Mouse (Mus musculus) E14TG2a.4 (cell line): ENCODE results near the gene Akap3.

Source experiments
- H3K27me3 ChIP-seq: 2 replicates; pipeline ENCODE4 v1.6.1; 2014; ENCODE audit warnings: low read length, control low read depth; ENCODE audit not compliant: insufficient read depth
- H3K36me3 ChIP-seq: 2 replicates; pipeline ENCODE4 v1.6.1; 2014; ENCODE audit warnings: low read length, control low read depth; ENCODE audit not compliant: insufficient read depth
- H3K4me1 ChIP-seq: replicated peaks from 2 replicates; pipeline ENCODE4 v1.6.1; 2014; ENCODE audit warnings: low read depth, low read length, control low read depth
- H3K4me3 ChIP-seq: replicated peaks from 2 replicates; pipeline ENCODE4 v1.5.1; 2014; ENCODE audit warnings: mild to moderate bottlenecking, low read length
- H3K9me3 ChIP-seq: 2 replicates; pipeline ENCODE4 v1.6.1; 2014; ENCODE audit warnings: low read length, control low read depth
- CTCF ChIP-seq: conservative IDR thresholded peaks from 2 replicates; pipeline ENCODE4 v1.5.1; 2014; ENCODE audit warnings: low read length
- NANOG ChIP-seq: IDR thresholded peaks from 2 replicates; pipeline ENCODE4 v1.6.1; 2014; ENCODE audit warnings: borderline replicate concordance, low read length, mixed read lengths
- POU5F1 ChIP-seq: IDR thresholded peaks from 2 replicates; pipeline ENCODE4 v1.6.1; 2014; ENCODE audit warnings: low read length, borderline replicate concordance

The Akap3 gene

DNA sequence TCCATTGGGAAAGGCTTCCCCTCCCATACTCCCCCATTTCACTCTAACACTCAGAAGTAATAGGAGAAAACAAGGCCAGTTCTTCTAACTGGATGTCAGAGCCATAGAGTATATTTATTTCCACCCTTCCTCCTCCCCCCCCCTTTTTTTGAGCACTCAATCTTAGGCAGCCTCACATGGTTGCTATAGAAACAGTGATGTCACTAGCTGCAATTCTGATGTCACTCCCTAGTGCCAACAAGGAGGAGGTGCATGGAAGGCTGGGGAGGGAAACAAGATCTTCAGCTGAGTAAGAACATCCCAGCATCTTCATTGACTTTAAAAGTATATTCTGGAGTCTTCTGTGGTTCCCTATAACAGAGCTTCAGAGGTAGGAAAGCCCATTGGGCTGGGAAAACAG is at the start of gene Akap3:
Gene Akap3 (plus strand): TSS at position 218 of the 400 bp plus-strand sequence.
- Histone ChIP-seq H3K27me3 (no peaks in the 10 kb centered on the region), H3K4me3 (no peak within 1 kb of the TSS), H3K36me3 (no peaks in the 10 kb centered on the region), H3K9me3 (no peaks in the 10 kb centered on the region), H3K4me1 (peaks cover 11% of the 10 kb centered on the region)
- TF ChIP-seq CTCF (no peak), NANOG (no peak), POU5F1 (no peak)

DNA sequence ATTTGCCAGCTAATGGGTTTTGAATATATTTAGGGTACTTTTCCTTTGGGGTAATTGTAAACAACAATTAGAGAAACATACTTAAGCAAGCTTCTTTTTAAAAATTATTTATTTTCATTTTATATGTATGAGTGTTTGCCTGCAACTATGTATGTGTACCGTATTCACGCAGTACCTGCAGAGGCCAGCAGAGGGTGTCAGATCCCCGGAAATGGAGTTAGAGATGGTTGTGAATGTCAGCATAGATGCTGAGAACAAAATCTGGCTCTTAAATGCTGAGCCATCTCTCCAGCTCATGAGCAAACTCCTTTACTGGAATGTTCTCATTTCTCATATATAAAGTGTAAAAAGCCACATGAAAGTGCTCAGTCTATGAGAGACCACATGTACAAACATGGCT is 46.1 kb upstream of the Akap3 start:
- Histone ChIP-seq H3K4me3 (no peak overlapping the region), H3K27me3 (no peaks in the 10 kb centered on the region), H3K4me1 (peaks cover 41% of the 10 kb centered on the region), H3K9me3 (no peaks in the 10 kb centered on the region), H3K36me3 (no peaks in the 10 kb centered on the region)
- TF ChIP-seq POU5F1 (no peak), NANOG (no peak), CTCF (peak; percentile 77)

DNA sequence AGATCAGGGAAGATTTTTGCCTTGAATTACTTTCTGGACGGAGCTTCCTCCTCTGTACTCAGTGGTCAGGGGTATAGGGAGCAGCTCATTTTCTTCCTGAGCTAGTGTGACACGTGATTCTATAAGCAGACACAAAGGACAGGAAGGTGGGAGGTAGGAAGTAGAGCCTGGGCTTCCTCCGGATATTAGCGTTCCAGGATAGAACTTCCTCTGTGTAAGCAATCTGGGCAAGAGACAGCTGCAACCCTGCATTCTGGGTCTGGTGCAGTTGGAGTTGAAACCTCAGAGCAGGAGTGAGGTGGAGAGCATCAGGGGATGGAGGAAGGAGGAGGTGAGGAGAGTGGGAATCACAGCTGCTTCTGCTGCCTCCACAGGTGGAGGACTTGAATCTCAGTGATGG is 44.8 kb upstream of the Akap3 start:
- no peaks in the 10 kb centered on the region for H3K36me3 ChIP-seq
- H3K4me3 ChIP-seq: peak overlapping the region; percentile 37
- no peaks in the 10 kb centered on the region for H3K27me3 ChIP-seq
- H3K4me1 ChIP-seq: peaks cover 33% of the 10 kb centered on the region
- H3K9me3 ChIP-seq: no peaks in the 10 kb centered on the region
- TF ChIP-seq CTCF (no peak), NANOG (no peak), POU5F1 (no peak)

DNA sequence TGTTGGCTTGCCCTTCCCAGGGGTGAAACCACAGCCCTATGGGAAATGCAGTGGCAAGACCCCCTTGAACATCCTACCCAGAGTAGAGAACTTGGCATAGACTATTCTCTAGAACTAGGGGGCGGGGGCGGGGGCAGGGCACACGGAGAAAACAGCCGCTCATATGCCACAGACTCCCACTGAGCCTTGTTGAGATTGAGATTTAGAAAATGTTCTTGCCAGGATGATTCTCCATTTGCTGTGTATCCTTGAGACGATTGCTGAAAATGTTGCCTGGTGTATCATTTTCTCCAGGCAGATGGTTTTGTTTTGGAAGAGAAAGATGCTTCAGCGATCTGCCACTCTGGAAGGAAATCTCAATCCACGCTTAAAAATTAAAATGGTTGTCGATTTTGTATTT is 44.3 kb upstream of the Akap3 start:
- Histone ChIP-seq H3K4me1 (peaks cover 28% of the 10 kb centered on the region), H3K36me3 (no peaks in the 10 kb centered on the region), H3K4me3 (peak overlapping the region; percentile 37), H3K27me3 (no peaks in the 10 kb centered on the region), H3K9me3 (no peaks in the 10 kb centered on the region)
- TF ChIP-seq NANOG (no peak), POU5F1 (no peak), CTCF (no peak)

DNA sequence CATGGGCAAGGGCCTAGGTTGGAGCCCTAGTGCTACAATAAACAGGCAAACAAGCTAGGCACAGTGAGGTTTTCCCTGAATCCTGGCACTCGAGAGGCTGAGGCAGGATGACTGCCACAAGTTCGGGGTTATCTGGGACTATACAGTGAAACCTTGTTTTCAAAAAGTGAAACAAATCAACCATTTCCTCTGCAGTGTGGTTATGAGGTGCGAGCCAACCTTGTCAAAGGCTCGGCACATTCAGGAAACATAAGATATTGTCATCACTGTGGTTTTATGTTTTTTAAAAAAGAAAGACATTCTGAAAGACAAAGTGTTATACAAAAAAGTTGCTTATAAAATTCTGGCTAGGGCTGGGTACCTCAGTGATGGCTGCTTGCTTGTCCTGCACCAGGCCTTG is 41.4 kb upstream of the Akap3 start:
- TF ChIP-seq NANOG (no peak), CTCF (no peak), POU5F1 (no peak)
- H3K27me3 ChIP-seq: no peaks in the 10 kb centered on the region; the same call in 1 of the 2 replicates
- no peaks in the 10 kb centered on the region for H3K36me3 ChIP-seq
- peaks cover 43% of the 10 kb centered on the region for H3K4me1 ChIP-seq
- H3K9me3 ChIP-seq: no peaks in the 10 kb centered on the region
- H3K4me3 ChIP-seq: no peak overlapping the region

DNA sequence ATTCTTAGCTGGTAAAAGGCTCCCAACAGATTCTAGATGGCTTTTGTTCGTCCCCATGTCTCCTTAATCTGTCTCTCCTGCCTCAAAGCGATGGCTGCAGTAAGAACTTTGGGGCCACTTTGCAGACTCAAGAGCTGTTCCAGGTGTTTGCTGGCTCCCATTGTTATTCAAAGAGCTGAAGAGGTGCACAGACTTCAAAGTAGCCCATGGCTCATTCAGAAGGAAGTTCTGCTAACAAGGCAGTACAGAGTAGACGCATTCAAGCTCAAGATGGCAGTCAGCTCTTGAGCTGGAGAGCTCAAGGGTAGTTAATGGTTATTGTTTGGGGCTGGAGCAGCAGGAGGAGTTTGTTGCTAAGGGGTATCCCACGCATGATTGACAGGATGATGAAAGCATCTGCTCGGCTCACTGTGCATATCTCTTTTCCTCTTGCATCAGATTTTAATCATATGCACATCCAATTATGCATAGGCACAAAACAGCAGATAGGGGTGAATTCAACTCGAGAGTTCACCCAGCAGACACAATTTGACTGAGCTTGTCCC is 37.6 kb upstream of the Akap3 start:
- Histone ChIP-seq H3K27me3 (no peaks in the 10 kb centered on the region; the same call in 1 of the 2 replicates), H3K36me3 (peaks cover 4% of the 10 kb centered on the region), H3K4me3 (no peak overlapping the region), H3K4me1 (peaks cover 27% of the 10 kb centered on the region), H3K9me3 (no peaks in the 10 kb centered on the region)
- TF ChIP-seq CTCF: no peak
- TF ChIP-seq NANOG: peak; percentile 32; the same call in 1 of the 2 replicates
- TF ChIP-seq POU5F1: no peak

DNA sequence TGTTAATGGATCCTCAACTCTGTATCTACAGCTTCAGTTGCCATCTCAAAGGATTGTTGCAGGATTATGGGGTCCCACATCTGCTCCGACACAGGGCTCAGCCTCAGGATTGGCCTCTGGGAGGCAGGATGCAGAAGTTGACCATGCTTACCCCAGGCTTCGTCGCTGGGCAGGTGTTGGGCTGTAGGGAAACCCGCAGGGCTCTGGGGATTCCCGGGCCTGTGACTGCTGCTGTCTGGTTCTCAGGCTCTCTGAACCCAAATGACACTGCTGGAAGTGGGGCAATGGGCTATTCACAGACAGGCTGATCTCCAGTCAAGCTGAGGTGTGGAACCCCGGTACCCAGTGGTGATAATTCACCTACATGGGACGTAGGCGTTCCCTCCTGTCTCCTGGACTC is 36.6 kb upstream of the Akap3 start:
- TF ChIP-seq POU5F1 (no peak), NANOG (no peak), CTCF (no peak)
- H3K4me3 ChIP-seq: no peak overlapping the region
- H3K27me3 ChIP-seq: no peaks in the 10 kb centered on the region; the same call in 1 of the 2 replicates
- peaks cover 13% of the 10 kb centered on the region for H3K36me3 ChIP-seq
- H3K4me1 ChIP-seq: peaks cover 23% of the 10 kb centered on the region
- H3K9me3 ChIP-seq: no peaks in the 10 kb centered on the region

DNA sequence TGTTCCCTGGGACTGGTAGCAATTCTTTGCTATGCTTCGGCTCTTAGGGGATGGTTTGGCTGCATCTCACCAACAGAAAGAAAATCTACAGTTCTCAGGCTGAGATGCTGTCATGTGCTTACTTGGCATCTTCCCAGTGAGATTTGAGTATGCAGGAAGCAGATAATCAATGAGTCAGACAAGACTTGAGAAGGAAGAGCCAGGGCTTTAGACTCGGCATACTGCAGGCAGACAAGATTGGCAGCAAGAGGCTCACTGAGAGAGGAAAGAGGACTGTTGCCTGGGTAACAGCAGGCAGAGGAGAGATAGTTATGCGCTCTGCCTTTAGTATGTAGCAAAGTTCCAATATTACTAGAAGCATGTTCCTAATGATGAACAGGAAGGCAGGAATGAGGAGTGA is 29.8 kb upstream of the Akap3 start:
- no peaks in the 10 kb centered on the region for H3K27me3 ChIP-seq
- TF ChIP-seq CTCF: no peak
- no peak for TF ChIP-seq POU5F1
- no peak for TF ChIP-seq NANOG

DNA sequence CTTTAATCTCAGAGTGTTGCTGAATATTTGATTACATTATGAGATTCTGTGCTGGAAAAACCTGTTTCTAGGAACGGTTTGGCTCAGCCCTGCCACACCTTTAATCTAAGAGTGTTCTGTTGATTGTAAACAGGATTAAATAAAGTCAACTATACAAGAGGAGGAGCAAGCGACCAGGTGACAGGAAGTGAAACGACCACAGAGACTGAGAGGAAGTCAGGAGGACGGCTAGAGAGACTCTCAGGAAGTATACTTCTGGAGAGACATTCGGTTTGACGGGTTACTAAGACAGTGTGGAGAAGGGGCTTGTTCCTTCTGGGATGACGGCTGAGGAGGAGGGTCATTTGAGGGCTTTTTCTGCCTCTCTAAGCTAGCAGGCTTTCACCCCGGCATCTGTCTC is 16.3 kb upstream of the Akap3 start:
- peaks cover 10% of the 10 kb centered on the region for H3K4me1 ChIP-seq
- TF ChIP-seq CTCF (no peak), NANOG (no peak), POU5F1 (no peak)
- H3K36me3 ChIP-seq: peaks cover 99% of the 10 kb centered on the region
- H3K27me3 ChIP-seq: no peaks in the 10 kb centered on the region
- no peak overlapping the region for H3K4me3 ChIP-seq
- H3K9me3 ChIP-seq: no peaks in the 10 kb centered on the region

More for the DNA sequence above, 29.8 kb upstream of the Akap3 start:
- Histone ChIP-seq H3K4me3 (no peak overlapping the region), H3K36me3 (peaks cover 79% of the 10 kb centered on the region), H3K4me1 (peaks cover 23% of the 10 kb centered on the region), H3K9me3 (no peaks in the 10 kb centered on the region)
